Mouse (Mus musculus): Measurements from ENCODE around the gene Mug1.

- TF ChIP-seq BHLHE40 (IDR thresholded peaks at IDR 0.05; ENCODE audit: low read depth, low read length) (no peak), CTCF (conservative IDR thresholded peaks at IDR 0.05 in 1 of 2, IDR thresholded peaks at IDR 0.05 in 1 of 2; ENCODE audit: low read depth in 2 of 2, low read length in 2 of 2) (no peak), ZKSCAN1 (IDR thresholded peaks at IDR 0.05; ENCODE audit: borderline replicate concordance, low read depth, low read length) (no peak), POLR2A (IDR thresholded peaks at IDR 0.05; ENCODE audit: low read depth, low read length) (no peak), MAX (IDR thresholded peaks at IDR 0.05; ENCODE audit: low read length) (no peak)
Measured at GRCm38 (mm10) chr6:121836361-121836760, 2.0 kb upstream of the Mug1 start.

All from CH12.LX (cell line).